Mouse (Mus musculus): Measurements from ENCODE around the gene Smoc1.
A peak's percentile ranks its signal among the peaks of the same experiment; 100 is the strongest.

Gene Smoc1

DNA sequence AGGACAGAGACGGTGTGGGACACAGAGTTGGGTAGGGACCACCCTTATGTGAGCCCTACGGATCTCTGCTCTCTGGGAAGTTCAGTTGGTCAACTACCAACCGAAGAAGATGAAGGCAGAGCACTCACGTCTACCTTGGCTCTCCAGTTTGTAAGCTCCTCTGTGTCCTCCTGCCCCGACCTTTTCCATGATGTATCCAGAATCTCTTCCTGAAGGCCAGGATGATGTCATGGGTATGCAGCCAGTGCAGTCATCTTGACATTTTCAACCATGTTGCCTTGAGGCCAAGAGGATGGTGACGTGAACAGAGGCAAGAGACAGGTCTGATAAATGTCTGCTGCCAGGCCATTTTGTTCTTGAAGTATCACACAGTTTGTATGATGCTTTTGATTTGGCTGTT lies 111.6 kb downstream of the Smoc1 start:
- no peak for DNase-seq

DNA sequence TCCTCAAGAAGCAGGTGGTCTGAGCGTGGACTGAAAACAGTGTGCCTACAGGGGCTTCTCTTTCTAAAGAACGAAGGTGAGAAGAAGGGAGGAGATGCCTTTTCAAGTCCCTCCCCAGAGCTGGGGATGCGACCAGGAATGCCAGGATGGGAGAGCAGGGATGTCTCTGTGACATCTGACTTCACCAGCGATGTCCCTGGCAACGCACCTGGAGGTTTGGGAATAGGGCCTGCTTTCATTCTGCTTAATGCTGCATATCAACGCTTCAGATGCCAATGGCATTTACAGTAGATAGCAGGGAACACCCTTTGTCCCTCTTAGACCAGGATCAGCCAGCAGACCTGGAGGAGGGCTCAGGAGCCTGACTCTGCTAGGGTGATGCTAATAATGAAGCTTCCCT lies 112.9 kb downstream of the Smoc1 start:
- peak; percentile 34 for DNase-seq

DNA sequence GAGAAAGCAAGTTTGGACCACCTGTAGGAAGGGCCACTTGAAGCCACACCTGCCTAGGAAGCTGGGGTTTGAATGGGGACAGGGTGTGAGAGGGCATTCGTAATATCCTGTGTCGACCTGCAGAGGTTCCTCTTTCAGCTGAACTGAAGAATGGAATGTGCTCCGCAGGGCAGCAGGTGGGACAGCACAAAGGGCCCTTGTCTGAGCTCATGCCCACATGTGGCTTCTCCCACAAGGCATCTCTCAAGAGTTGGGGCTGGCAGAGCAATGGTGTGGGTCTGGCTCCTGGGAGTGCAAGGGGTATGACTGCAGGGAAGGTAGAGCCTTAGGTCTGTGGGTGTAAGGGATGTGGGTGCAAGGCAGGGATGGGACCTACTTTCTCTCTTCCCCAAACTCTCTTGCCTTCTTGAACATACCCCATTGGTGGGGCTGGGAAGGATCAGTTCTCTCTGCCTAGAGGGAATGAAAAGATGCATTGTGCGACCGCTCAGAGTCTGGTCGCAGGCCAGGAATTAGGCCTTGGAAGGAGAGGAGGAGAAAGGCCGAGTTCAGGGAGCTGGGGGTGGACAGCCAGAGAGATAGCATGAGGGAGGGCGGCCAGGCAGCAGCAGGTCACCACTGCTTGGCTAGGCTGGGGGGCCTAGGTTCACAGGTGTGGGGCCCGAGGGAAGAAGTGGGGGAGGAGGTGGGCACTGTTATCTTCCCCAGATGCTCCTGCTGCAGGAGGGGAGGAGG lies 114.2 kb downstream of the Smoc1 start:
- DNase-seq = no peak

DNA sequence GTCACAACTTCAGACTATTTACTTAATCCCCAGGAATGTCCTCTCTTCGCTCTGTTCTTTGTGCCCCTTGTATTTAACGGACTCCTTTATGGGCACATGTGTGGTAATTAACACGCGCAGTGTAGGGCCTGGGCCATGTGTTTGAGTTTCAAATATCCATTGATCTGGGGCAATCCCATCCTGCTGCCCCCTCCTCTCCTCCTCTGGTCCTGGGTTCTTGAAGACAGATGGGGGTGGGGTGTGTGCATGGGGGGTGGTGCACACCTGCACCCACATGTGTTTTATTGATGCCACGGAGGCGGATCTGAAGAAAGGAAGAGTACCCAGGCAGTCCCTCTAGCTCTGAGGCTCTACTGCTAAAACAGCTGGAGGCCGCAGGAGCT lies 114.7 kb downstream of the Smoc1 start:
- DNase-seq = no peak

DNA sequence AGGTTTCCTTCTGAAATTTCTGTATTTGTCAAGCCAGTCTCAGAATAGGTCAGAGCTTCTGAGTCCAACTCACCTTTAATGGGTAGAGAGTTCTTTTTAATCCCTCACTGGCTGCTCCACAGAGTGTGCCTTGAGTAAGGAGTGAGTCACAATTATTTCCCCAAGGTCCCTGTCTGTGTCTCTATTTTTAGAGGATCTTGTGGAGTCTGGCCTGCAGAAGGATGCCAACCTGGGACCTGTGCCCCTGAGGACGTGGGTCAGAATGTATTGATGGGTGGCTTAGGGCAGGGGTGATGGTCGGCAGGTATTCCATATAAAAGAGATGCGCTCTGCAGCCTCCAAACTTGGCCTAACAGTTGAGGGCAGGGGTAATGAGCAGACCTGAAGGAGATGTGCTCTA lies 115.6 kb downstream of the Smoc1 start:
- no peak for DNase-seq

DNA sequence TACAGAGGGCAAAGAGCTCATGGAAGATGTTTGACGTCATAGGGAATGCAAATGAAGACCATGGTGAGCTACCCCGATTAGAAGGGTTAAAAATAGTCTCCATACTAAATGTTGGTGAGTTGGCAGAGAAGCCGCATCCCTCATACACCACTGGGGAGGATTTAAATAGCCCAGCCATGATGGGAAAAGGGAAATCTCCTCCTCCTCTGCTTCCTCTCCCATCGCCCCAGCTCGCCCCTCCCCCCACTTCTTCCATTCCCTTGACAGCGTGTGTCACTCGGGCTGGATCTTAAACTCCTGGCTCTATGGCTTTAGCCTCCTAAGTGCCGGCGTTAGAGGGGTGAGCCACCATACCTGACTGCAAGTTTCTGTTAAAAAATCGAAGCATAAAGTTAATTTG lies 117.6 kb downstream of the Smoc1 start:
- no peak for DNase-seq

DNA sequence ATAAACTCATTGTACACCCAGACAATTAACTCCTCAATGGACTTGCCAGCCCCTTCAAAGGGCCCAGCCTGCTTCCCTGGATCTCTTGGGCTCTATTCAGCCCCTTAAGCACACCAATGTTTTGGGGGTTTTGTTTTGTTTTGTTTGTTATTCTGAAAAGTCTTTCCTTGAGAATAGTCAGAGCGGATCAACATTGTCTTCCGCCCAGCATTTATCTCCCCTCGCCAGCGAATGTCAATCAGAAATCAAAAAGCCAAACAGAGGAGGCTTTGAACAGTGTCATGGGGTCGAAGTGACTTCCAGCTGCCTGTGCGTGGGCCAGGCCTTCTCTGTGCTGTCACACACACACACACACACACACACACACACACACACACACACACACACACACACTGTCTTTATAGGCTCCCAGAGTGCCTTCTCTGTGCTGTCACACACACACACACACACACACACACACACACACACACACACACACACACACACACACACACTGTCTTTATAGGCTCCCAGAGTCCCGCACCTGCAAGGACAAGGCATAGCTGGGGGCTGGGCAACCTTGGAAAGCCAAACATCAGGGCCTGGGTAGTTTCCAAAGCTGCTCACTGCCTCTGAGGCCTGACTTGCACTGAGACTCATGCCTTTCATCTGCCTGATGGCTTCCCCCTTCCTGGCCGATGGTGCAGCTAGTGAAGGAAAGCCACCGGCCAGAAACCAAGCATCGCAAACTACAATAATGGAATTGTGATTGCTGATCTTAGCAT lies 120.0 kb downstream of the Smoc1 start:
- no peak for DNase-seq

DNA sequence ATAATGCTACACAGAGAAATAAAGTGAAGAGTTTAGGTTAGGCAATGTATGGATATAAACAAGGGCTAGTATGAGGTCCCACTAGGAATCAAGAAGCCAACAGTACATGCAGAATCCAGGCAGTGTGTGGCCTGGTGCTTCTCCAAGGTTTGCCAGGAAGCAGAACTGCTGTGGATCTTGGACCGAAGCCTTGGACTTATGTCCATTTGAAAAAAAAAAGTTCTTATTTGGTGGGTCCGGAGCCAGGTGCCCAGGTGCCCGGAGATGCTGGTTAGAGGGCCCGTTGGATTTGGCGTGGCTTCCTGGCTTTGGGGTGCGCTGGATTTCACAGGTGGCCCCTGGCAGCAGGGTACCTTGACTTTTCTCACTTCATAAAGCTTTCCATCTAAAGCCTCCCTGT lies 121.3 kb downstream of the Smoc1 start:
- peak; percentile 39 for DNase-seq

DNA sequence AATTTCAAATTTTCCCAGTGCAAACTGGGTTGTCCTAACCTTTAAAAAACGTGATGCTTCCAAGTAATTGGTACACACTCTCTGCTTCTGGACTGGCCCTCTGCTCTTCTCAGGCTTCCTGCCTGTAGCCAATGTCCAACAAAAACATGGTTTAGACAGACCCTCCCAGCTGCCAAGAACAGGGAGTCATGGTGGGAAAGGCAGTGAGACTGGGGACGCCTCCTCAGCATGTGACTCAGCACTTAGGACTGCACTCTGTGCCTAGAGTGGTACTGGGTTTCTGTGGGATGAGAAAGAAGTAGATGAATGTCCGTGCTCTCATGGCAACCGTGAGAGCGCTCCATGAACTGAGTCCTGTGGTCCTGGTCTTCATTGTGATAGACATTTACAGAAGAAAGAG lies 124.3 kb downstream of the Smoc1 start:
- no peak for DNase-seq

DNA sequence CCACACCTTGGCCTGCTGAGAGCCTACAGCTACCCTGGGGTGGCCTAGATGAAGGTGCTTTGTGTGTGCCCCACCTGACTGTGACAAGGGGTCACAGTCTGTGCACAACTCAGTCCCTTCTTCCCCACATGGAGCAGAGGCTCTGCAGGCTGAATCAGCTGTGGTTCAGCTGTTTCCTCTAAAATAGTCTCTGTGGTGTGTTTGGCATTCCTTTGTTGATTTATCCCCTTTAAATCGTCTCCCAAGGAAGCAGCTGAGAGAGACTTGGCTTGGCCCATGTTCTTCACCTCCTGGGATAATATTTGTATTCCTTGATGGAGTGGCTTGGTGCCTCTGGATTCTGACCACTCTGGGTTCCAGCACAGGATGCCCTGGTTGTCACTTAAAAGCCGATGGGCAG lies 125.5 kb downstream of the Smoc1 start:
- no peak for DNase-seq

DNA sequence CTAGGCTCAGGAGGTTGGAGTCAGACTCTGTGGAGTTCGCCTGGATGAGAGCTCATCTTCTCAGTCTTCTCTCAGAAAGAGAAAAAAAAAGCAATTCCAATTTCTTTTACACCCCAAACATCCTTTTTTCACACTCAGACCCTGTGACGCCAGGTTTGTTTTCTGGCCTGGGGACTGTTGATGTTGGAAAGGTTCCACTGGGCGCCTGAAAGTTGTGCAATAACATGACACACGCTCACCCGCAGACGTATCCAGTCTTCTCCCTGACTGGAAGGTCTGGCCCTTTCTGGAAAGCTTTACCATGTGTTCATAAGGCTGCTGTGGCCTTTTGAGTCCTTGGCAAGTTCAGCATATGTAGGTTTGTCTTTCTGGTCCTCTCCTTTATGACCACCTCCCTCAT lies 129.1 kb downstream of the Smoc1 start:
- DNase-seq = no peak

DNA sequence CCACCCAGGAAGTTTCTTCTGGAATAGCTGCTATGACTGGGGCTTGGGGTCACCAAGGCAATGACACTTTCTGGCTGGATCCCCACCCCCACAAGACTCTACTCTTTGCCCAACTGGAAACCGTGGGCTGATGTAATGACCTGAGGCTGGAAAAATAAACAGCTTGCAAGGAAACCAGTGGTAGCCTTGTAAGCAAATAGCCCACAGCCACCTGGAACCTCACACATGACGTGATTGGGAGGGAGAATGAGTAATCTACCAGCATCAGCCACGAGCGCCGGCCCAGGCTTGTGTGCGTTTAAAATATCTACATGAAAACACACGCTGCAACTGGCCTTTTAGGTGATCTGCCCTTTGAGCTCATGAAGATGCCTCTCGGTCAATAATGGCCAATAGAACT lies 130.2 kb downstream of the Smoc1 start:
- DNase-seq = no peak

DNA sequence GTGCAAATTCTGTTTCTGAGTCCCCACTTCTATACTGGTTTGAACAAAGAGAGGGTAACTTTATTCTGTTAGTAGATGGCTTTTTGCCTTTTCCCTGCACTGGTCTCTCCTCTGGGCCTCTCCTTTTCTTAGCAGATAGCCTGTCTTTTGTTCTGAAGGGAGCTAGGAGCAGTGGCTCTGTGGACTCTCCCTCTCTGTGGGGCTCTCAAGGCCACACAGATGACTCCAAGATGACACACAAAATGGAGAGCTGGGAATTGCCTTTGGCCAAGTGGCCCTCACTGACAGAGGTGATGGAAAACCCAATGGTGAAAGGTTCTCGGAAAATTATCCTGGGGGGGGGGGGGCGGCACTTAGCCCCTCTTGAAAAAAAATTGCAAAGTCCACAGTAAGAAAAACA lies 133.3 kb downstream of the Smoc1 start:
- no peak for DNase-seq

DNA sequence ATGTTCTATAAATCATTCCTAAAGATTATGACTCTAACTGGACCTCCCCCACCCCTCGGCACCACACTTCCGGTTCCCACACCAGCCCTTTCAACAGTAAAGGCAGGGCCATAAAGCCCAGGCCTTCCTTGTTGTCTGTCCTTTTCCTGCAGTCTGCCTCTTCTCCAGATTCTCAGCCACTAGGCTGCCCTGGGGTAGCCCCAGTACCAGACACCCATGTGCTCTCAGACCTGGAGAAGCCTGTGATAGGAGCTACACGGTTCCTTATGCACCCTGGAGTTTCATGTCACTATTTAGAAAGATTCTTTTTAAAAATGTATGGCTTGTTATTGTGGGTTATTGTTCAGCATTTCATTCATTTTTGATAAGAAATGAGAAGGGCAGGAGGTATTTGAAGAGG lies 133.8 kb downstream of the Smoc1 start:
- DNase-seq = no peak

DNA sequence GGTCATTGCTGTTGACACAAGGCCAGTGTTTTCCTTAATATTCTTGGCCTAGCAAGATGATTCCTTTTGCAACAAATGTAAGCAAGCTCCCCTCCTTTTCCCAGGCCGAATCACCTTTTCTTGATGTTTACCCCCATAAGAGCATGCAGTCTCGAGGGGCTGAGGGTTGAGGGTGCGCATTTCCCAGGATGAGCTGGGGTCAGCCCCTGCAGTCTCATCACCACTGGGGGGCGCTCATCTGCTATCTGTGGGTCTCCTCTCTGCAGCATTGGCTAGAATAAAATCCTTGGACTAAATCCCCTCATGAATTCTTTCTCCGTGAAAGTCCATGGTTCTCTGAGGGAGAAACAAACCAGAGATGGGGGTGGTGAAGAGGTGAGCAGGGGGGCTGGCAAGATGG lies 134.2 kb downstream of the Smoc1 start:
- no peak for DNase-seq

DNA sequence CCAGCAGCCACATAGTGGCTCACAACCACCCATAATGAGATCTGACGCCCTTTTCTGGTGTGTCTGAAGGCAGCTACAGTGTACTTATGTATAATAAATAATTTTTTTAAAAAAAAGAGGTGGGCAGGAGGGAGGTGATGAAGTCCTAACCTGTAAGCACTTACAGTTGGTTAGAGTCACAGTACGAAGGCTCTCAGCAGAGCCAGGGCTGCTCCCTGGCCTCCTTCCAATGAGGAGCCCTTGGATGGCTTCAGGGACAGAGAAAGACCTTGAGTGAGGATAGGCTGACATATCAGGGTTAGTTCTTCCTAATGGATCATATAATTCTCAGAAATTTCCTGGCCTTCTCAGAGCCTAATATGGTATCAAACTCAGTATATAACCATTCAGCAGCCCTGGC lies 134.7 kb downstream of the Smoc1 start:
- no peak for DNase-seq

DNA sequence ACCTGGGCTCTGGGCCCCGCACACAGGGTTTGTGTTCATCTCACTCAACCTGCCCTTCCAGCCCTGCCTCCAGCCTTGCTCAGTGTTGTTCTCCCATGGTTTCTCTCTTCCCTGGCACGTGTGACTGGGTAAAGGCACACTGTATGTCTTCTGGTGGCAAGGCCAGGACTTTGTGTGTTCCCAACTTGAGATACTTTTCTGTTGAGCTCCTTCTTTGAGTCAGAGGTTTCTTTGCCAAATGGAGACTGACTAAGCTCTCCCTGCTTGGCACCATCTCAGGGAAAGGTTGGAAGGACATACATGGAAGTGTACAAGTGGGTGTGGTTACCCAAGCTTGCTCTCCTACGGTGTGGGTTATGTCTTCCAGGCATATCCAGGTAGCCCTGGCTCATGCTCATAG lies 136.5 kb downstream of the Smoc1 start:
- DNase-seq = no peak

DNA sequence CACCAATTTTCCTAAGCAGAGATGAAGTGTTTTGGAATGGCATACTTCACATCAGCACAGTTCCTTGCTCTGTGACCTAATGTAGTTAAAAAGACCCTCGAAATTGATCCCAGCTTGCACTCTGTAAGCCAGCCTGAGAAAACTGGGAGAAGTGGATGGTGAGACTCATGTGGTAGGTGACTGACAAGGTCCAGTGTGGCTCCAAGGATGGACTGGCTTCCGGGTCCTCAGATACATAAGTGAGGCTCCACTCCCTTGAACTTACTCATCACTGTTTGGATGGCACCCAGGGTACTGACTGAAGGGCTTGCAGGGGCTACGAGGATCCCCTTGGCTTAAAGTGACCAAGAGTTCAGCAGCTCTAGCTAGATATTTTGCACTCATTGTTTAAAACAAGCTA lies 137.0 kb downstream of the Smoc1 start:
- DNase-seq = no peak

DNA sequence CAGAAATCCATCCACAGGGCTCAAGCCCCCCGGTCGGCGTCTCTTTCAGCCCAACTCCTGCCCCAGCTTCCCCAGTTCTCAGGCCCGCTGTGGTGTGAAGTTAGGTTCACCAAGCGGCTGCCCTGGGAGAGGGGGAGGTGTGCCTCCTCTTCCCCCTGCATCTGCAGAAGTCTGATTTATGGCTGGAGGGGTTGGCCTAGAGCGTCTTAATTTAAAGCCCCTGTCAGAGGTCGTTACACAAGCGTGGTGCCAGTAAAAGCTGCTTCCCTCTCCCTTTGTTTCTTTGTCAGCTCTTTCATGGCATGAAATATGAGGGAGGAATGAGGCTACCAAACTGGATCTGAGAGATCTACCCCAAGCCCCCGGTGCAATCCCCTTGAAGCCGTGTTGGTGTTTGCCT lies 139.5 kb downstream of the Smoc1 start:
- DNase-seq = no peak

DNA sequence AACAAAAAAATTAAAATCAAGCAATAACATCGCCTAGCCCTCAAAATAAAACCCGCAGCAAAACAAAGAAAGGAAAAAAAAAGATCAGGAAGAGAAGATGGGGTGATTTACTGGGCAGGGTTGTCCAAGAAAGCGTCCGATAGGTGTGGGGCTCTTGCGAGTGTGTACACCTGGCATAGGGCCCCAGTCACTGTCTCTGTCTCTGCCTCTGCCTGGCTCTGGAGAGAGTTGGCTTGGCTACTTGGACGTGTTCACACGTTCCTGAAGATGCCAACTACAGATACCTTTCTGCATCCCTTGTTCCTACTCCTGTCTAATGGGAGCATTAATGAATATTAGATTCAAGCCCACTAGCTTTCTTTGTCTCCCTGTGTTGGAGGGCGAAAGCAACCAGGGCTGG lies 140.0 kb downstream of the Smoc1 start:
- DNase-seq = no peak

DNA sequence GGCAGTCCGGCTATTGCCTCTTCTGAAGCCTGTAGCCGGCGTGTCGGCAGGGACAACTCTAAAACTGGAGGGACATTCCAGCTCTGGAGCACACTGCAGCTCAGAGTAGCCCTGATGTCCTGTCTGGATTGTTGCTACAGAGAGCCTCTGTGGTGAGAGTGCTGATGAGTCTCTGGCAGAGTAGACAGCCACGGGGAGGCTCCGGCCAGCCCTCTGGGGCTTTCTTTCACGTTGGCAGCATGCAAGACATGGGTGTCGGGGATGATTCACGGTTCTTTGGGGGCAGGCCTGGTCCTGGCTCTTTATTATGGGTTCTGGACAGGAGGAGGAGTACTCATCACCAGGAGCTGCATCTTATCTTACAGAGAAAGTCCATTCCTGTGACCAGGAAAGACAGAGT lies 140.5 kb downstream of the Smoc1 start:
- no peak for DNase-seq

DNA sequence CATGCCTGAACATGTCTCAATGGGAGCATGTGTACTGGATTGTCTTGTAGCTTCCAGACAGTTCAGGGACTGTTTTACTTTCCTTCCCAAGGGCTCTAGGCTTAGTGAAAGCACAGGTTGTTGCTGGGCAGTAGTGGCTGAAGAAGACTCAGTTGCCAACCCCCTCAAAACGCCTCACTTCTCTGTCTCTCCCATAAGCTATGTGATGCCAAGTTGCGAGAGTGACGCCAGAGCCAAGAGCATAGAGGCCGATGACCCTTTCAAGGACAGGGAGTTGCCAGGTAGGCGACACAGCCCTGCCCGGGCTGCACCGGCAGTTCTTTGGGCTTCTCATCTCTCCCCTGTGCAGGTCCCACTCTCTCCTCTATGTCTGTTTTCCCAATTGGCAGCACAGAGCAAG lies 141.4 kb downstream of the Smoc1 start:
- no peak for DNase-seq

DNA sequence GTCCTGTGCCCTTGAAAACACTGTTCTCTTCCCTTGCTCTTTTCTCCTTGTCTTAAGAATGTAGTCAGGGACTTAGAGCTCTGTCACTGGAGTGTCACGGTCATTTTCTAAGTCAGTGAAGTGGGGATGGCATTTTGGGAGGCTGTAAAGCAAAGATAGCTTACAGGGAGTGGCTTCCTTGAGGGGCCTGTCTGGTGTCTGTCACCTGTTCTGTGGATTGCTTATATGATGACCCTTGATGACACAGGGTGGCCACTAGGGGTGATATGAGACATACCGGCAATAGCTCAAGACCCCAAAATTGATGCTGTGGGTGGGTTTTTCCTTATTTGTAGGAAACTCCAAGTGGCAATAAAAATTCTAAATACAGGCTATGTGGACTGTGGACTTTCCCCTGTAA lies 141.9 kb downstream of the Smoc1 start:
- DNase-seq = no peak

DNA sequence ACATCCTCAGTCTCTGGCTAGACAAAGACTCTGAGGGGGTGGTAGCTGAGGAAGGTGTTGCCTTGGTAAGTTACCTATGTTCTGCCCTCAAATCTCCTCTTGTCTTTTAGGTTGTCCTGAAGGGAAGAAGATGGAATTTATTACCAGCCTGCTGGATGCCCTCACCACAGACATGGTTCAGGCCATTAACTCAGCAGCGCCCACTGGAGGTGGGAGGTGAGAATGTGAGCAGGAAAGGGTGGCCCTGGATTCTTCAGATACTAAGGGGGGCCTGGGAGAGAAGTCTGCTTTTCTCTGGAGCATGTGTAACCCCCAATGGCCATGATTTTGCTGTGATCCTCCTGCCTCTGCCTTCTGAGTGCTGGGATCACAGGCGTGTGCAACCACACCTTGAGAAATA lies 143.5 kb downstream of the Smoc1 start:
- DNase-seq = no peak

DNA sequence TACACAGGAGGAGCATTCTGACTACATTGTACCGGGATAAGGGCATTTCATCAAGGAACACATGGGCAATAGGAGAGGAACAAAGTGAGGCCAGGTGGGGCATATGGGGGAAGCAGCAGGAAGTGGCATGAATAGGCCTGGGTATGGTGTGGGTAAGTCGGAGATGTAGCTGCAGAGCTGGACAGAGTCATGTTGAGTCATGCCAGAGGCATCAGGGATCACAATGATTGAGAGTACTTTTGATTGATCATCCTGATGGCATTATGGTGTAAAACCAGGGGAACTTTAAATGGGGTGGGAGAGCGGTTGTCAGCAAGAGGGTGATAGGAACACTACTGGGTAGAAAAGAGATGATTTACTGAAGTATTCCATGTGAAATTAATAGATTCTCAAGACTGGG lies 146.4 kb downstream of the Smoc1 start:
- DNase-seq = peak; percentile 32

Data from cerebellum, adult 9-11 months (tissue).